Mouse (Mus musculus) ES-Bruce4 (cell line): Measurements from ENCODE around the gene Fam168a. TPM values are rescaled to one million over a fixed set of nuclear protein-coding genes. Genes with fewer than 3 reads are reported as not detected.
A peak's percentile ranks its signal among the peaks of the same experiment; 100 is the strongest.

Experiments
- H3K27ac ChIP-seq: 2 replicates; pipeline ENCODE4 v1.5.1; 2012; ENCODE audit warnings: low read length, inconsistent platforms; ENCODE audit not compliant: insufficient read depth
- H3K27me3 ChIP-seq: 2 replicates; pipeline ENCODE4 v1.6.1; 2012; ENCODE audit warnings: mild to moderate bottlenecking, low read length, inconsistent platforms; ENCODE audit not compliant: control insufficient read depth, poor library complexity, insufficient read depth, severe bottlenecking
- H3K36me3 ChIP-seq: 2 replicates; pipeline ENCODE4 v1.6.1; 2012; ENCODE audit warnings: inconsistent platforms, mild to moderate bottlenecking, low read length, moderate library complexity; ENCODE audit not compliant: control insufficient read depth, poor library complexity, insufficient read depth, severe bottlenecking
- H3K4me1 ChIP-seq: one replicate; pipeline ENCODE4 v1.8.1; 2011; ENCODE audit warnings: low read length; ENCODE audit not compliant: control insufficient read depth, insufficient read depth
- H3K4me3 ChIP-seq: 2 replicates; pipeline ENCODE4 v1.5.1; 2011; ENCODE audit warnings: low read depth, mild to moderate bottlenecking, low read length
- H3K9ac ChIP-seq: 2 replicates; pipeline ENCODE4 v1.6.1; 2012; ENCODE audit warnings: low read depth, mild to moderate bottlenecking, inconsistent platforms; ENCODE audit not compliant: poor library complexity, severe bottlenecking
- H3K9me3 ChIP-seq: replicated peaks from 2 replicates; pipeline ENCODE4 v1.6.1; 2012; ENCODE audit warnings: mild to moderate bottlenecking, low read length, inconsistent platforms; ENCODE audit not compliant: control insufficient read depth, poor library complexity, insufficient read depth, severe bottlenecking
- CTCF ChIP-seq: IDR thresholded peaks from one replicate; pipeline ENCODE4 v1.8.1; 2011; ENCODE audit warnings: low read depth, low read length
- EP300 ChIP-seq: IDR thresholded peaks from 2 replicates; pipeline ENCODE4 v1.6.1; 2011; ENCODE audit warnings: low read depth, low read length; ENCODE audit not compliant: insufficient read depth
- POLR2A ChIP-seq: IDR thresholded peaks from one replicate; pipeline ENCODE4 v1.8.1; 2011; ENCODE audit warnings: low read length; ENCODE audit not compliant: insufficient read depth
- polyA plus RNA-seq: library from polyadenylated mRNA; stranded (reverse); fragments of >200 nt; gene quantifications from 2 replicates; pipeline ENCODE4 v1.2.4, GENCODE M21; 2011; ENCODE audit warnings: low read depth; ENCODE audit not compliant: missing spikeins, insufficient read depth, insufficient read length

The Fam168a gene
- polyA plus RNA-seq, 1 experiment: 27.4 TPM

DNA sequence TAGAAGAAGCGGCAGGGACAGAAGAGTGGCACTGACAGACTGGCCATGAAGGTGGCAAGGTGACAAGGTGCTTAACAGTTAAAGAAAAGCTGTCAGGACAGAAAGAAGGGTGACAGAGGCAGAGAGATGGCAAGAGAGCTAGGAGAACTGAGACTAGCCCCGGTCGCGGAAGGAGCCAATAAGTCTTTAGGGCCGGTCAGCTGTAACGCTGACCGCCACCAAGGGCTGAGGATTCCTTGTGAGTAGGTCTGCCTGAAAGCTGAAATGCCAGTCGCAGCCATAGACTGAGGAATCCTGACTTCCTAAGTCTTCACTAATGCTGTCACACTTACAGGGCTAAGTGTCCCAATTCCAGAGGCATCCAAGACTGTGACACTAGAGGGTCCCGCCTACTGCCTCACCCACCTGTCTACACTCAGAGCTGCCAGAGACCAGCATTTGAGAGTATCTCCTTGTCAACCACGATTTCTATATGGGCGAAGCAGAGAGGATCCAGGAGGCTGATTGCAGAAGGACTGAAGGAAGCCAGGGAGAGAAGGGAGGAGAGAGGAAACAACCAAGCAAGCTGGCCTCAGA, 42.6 kb upstream of the Fam168a start:
- no peaks in the 10 kb centered on the region for H3K36me3 ChIP-seq
- H3K27ac ChIP-seq: no peak overlapping the region
- no peak overlapping the region for H3K4me3 ChIP-seq
- H3K9me3 ChIP-seq: no peaks in the 10 kb centered on the region
- no peaks in the 10 kb centered on the region for H3K4me1 ChIP-seq
- no peaks in the 10 kb centered on the region for H3K27me3 ChIP-seq
- TF ChIP-seq POLR2A (no peak), CTCF (no peak)
- H3K9ac ChIP-seq: no peak overlapping the region

DNA sequence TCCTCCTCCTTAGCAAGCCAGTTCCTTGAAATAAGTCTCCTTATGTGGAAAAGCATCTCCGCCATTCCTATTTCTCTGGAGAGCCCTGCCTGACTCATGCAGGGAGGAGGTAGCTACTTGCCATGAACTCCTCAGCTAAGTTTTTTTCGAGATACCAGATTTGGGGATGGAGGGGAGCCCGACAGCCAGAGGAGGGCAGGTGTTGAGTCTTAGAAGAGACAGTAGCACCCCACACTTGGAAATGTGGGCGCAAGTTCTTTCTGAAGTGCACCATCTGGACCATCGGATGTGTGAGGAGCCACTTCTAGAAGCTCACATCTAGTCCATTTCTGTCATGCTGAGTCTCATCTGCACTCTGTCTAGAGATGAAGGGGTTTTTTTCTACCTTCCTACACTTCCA, 35.8 kb upstream of the Fam168a start:
- H3K27me3 ChIP-seq: no peaks in the 10 kb centered on the region
- TF ChIP-seq EP300 (no peak), CTCF (no peak), POLR2A (no peak)
- H3K4me1 ChIP-seq: no peaks in the 10 kb centered on the region
- no peaks in the 10 kb centered on the region for H3K9me3 ChIP-seq
- no peak overlapping the region for H3K27ac ChIP-seq
- H3K4me3 ChIP-seq: no peak overlapping the region
- no peaks in the 10 kb centered on the region for H3K36me3 ChIP-seq
- H3K9ac ChIP-seq: no peak overlapping the region

GRCm38 (mm10) chr7:100673452-100673851, 33.0 kb upstream of the Fam168a start:
- no peaks in the 10 kb centered on the region for H3K36me3 ChIP-seq
- H3K9me3 ChIP-seq: no peaks in the 10 kb centered on the region
- TF ChIP-seq EP300: no peak
- no peak for TF ChIP-seq CTCF
- TF ChIP-seq POLR2A: no peak
- no peaks in the 10 kb centered on the region for H3K27me3 ChIP-seq
- H3K27ac ChIP-seq: no peak overlapping the region
- no peak overlapping the region for H3K9ac ChIP-seq
- H3K4me1 ChIP-seq: no peaks in the 10 kb centered on the region
- H3K4me3 ChIP-seq: no peak overlapping the region

- Histone ChIP-seq H3K27me3 (no peaks in the 10 kb centered on the region), H3K9ac (no peak overlapping the region), H3K4me1 (no peaks in the 10 kb centered on the region), H3K9me3 (no peaks in the 10 kb centered on the region), H3K4me3 (no peak overlapping the region), H3K27ac (no peak overlapping the region), H3K36me3 (no peaks in the 10 kb centered on the region)
- no peak for TF ChIP-seq CTCF
- no peak for TF ChIP-seq EP300
- TF ChIP-seq POLR2A: no peak
Observed at GRCm38 (mm10) chr7:100674941-100675340, 31.5 kb upstream of the Fam168a start.

GRCm38 (mm10) chr7:100678052-100678451, 28.4 kb upstream of the Fam168a start:
- no peak overlapping the region for H3K27ac ChIP-seq
- H3K4me3 ChIP-seq: no peak overlapping the region
- no peak overlapping the region for H3K9ac ChIP-seq
- no peaks in the 10 kb centered on the region for H3K4me1 ChIP-seq
- H3K9me3 ChIP-seq: no peaks in the 10 kb centered on the region
- TF ChIP-seq CTCF: no peak
- no peak for TF ChIP-seq EP300
- no peak for TF ChIP-seq POLR2A
- H3K36me3 ChIP-seq: no peaks in the 10 kb centered on the region
- H3K27me3 ChIP-seq: no peaks in the 10 kb centered on the region

GRCm38 (mm10) chr7:100678948-100679880, 27.2 kb upstream of the Fam168a start:
- Histone ChIP-seq H3K9ac (no peak overlapping the region), H3K4me3 (no peak overlapping the region), H3K27ac (peak overlapping the region; percentile 5; the same call in 1 of the 2 replicates), H3K36me3 (no peaks in the 10 kb centered on the region), H3K27me3 (no peaks in the 10 kb centered on the region), H3K4me1 (no peaks in the 10 kb centered on the region), H3K9me3 (no peaks in the 10 kb centered on the region)
- no peak for TF ChIP-seq POLR2A
- no peak for TF ChIP-seq EP300
- TF ChIP-seq CTCF: no peak
